Mouse (Mus musculus) bone marrow, adult 2 months (tissue): ENCODE results near the gene Eaf2. TPM values are rescaled to one million over a fixed set of nuclear protein-coding genes. Genes with fewer than 3 reads are reported as not detected.
"Not testable (repeated sequence)": the region's sequence is repeated elsewhere in the genome, so short reads cannot be mapped to it uniquely, and the experiment has no call there.

Experiments
- H3K27ac ChIP-seq: fragments of 200-500 bp; 2 replicates; pipeline ENCODE4 v1.5.1; 2012; ENCODE audit warnings: low read depth, mild to moderate bottlenecking, control low read depth, inconsistent platforms, low read length; ENCODE audit not compliant: control insufficient read depth, poor library complexity, insufficient read depth
- H3K4me1 ChIP-seq: fragments of 200-500 bp; 2 replicates; pipeline ENCODE4 v1.6.1; 2011; ENCODE audit warnings: low read length; ENCODE audit not compliant: control insufficient read depth, insufficient read depth
- H3K4me3 ChIP-seq: fragments of 200-500 bp; replicated peaks from 2 replicates; pipeline ENCODE3; 2011; ENCODE audit warnings: mild to moderate bottlenecking, low read depth, low read length, control low read depth; ENCODE audit not compliant: control insufficient read depth
- CTCF ChIP-seq: fragments of 200-500 bp; IDR thresholded peaks from 2 replicates; pipeline ENCODE4 v1.5.1; 2011; ENCODE audit warnings: low read length, control low read depth; ENCODE audit not compliant: control insufficient read depth, insufficient read depth
- POLR2A ChIP-seq: fragments of 200-500 bp; IDR thresholded peaks from 2 replicates; pipeline ENCODE4 v1.6.1; 2011; ENCODE audit warnings: low read depth, mild to moderate bottlenecking, control low read depth, low read length, borderline replicate concordance; ENCODE audit not compliant: control insufficient read depth
- WGBS: fragments of 180-500 bp; shearing (Covaris S2); methylation state at CpG from one replicate; pipeline ENCODE4 v1.1.7; 2018; 5-methylcytosine and 5-hydroxymethylcytosine counted together
- polyA plus RNA-seq: library from polyadenylated mRNA; stranded (reverse); fragments of >200 nt; gene quantifications from 2 replicates; pipeline ENCODE4 v1.2.4, GENCODE M21; 2011; ENCODE audit warnings: low replicate concordance; ENCODE audit not compliant: missing spikeins, insufficient read depth, insufficient read length

Eaf2 gene
- polyA plus RNA-seq, 1 experiment: 9.2 TPM

DNA sequence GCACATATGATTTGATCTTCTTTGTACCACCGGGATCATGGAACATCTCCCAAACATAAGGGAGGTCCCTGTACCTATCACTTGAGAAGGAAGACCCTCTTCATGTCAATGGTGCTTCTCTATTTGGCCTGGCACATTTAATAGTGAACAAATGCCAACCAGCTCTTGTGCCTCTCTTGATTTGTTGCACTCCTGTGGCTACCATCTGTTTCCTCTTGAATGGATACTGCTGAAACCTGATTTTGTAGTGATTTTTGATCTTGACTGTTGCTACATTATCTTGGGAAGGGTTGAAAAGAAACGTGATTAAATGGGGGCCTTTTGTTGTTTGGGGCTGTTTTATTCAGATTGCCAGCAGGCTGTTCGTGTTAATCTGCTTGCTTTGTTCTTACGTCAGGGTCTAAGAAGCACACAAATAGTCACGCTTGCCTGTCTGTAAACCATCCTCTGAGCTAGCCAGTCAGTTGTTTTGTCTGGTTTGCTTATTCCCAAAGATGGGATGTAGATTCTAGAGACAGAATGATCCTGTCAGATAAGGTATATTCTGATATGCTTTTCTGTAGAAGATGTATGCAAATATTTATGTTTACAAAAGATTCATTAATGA, 8.0 kb upstream of the Eaf2 start:
- WGBS: 84% methylated on average over 5 of the region's 5 CpGs
- H3K4me3 ChIP-seq: no peak overlapping the region
- no peak overlapping the region for H3K27ac ChIP-seq
- no peak for TF ChIP-seq CTCF
- TF ChIP-seq POLR2A: no peak
- no peaks in the 10 kb centered on the region for H3K4me1 ChIP-seq

DNA sequence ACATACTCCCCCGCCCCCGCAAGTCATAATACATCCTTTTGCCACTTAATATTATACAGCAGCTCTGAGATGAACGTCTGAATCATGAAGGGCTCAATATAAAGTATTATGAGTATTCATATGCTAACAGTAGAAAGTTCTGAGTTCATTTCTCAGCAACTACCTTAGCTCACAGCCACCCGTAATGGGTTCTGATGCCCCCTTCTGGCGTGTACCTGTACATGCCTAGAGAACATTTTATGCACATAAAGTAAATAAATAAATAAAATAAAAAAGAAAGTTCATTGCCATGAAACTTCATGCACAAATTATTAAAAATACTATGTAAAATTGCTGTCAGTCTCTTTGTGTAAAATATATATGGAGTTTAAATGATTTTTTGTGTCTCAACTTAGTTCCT, 2.5 kb upstream of the Eaf2 start:
- TF ChIP-seq POLR2A (no peak), CTCF (0 out of 2 replicates have a peak, but pooled peaks have one; percentile 24)
- H3K27ac ChIP-seq: no peak overlapping the region
- WGBS: 65% methylated on average over 5 of the region's 5 CpGs
- no peak overlapping the region for H3K4me3 ChIP-seq
- H3K4me1 ChIP-seq: no peaks in the 10 kb centered on the region

DNA sequence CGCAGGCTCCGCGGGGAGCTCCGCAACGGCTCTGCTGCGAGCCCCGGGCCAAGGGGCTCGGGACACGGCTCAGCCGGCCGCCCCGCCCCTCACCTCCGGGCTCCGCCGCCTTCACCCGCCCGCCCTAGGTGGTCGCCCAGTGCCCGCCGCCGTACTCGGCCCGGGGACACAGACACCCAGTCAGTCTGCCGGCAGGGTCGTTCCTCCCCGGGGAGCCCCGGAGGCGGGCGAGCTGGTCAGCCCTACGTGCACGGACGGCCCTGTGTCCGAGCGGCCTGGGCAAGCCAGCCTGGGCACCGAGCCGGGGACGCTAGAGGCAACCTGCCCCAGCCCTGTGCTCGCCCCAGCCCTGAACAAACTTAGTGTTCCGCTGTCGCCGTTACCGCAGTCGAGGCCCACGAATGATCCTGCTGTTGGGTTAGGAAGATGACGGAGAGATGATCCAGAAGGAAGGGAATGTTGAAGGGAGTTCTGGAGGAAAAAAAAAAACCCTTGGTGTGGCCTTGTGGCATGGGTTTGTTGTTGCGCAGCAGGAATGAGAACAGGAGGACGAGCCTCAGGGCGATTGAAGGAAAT, 561 bp upstream of the Eaf2 start:
- Histone ChIP-seq H3K4me1 (no peaks in the 10 kb centered on the region), H3K27ac (peak overlapping the region; percentile 54; the same call in 1 of the 2 replicates), H3K4me3 (peak overlapping the region; percentile 82)
- under 1% methylated on average over 48 of the region's 48 CpGs for WGBS
- TF ChIP-seq POLR2A: peak; percentile 2; the same call in 1 of the 2 replicates
- TF ChIP-seq CTCF: no peak

DNA sequence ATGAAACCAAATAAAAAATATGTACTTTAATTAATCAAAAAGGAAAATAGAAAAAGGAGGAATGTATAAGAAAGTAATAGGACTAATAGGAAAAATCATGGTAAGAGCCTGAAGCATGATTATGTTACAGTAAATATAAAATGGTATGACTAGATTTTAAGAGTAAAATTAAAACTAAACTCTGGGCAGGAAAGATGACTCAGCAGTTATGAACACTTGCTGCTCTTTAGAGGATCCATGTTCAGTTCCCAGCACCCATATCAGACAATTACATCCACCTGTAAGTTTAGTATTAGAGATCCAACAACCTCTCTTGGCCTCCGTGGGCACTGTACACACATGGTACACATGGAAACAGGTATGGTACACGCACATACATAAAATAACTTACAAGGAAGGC, 5.4 kb downstream of the Eaf2 start:
- 84% methylated on average over 2 of the region's 2 CpGs for WGBS
- H3K4me3 ChIP-seq: no peak overlapping the region
- H3K27ac ChIP-seq: no peak overlapping the region
- no peaks in the 10 kb centered on the region for H3K4me1 ChIP-seq
- no peak for TF ChIP-seq POLR2A
- TF ChIP-seq CTCF: no peak

DNA sequence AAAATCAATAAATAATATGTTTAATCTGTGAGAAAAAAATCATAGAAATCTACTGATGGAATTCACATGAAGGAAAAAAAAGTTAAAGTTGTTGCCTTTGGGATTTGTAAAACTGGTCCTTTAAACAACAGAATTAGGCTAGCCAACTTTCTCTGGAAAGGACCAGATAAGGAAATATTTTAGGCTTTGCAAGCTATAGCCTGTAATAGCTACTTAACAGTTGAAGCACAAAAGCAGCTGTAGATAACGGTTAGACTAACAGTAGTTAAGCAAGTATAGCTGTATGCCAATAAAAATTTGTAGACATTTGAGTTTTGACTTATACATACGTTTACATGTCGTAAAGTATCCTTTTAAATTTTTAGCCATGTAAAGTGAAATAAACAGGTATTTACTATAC, 11.2 kb downstream of the Eaf2 start:
- TF ChIP-seq POLR2A (no peak), CTCF (no peak)
- no peak overlapping the region for H3K4me3 ChIP-seq
- WGBS: 68% methylated on average over 3 of the region's 3 CpGs
- H3K4me1 ChIP-seq: no peaks in the 10 kb centered on the region
- no peak overlapping the region for H3K27ac ChIP-seq

DNA sequence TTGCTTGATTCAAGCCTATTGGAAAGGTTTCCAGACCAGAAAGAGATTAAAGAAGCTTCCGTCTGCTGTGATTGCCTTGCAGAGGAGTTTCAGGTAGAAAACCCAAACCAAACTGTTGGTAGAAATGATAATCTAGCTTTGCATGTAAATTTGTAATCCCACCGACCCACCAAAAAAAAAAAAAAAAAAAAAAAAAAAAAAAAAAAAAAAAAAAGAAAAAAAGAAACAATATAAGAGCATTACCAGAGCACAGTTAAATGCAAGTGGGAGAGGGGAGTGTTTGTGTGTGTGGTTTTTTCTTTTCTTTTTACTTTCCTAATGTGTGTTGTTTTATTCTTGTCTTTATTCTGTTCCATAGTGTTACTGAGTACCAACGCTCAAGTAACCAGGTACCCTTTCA, 23.6 kb downstream of the Eaf2 start:
- Histone ChIP-seq H3K4me1 (no peaks in the 10 kb centered on the region), H3K4me3 (no peak overlapping the region), H3K27ac (no peak overlapping the region)
- TF ChIP-seq POLR2A: no peak
- TF ChIP-seq CTCF: no peak
- 81% methylated on average over 3 of the region's 3 CpGs for WGBS

DNA sequence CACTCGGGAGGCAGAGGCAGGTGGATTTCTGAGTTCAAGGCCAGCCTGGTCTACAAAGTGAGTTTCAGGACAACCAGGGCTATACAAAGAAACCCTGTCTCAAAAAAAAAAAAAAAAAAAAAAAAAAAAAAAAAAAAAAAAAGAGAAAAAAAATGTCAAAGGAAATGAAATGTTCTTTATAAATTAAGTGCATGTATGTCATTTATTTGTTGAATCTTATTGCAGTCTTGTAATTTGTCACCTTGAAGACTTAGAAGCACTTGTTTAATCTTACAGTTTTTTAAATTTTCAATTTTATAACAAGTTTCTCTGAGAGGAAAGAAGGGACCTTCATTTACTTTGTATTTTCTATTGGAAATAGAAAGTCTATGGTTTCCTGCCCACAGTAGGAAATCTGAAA, 27.9 kb downstream of the Eaf2 start:
- not testable (repeated sequence) for H3K4me1 ChIP-seq, H3K27ac ChIP-seq, H3K4me3 ChIP-seq
- WGBS: 88% methylated on average over 1 of the region's 1 CpGs

DNA sequence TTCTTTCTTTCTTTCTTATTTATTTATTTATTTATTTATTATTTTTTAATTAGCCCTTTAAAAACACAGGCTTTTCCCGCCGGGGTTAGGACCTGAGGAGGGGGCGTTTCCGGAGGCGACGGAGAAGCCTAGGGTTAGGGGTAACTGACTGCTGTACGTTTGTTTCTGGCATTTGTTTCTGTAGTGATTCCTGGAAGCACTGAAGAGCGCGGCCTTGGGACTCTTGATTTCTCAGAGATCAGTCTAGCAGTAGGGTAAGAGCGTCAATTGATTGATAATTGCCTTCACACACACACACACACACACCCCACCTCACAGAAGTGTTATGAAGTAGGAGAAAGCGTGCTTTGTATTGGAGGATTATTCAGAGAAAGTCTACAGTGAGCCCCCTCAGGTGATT, 46.0 kb downstream of the Eaf2 start:
- Histone ChIP-seq H3K4me3 (peak overlapping the region; percentile 30), H3K4me1 (no peaks in the 10 kb centered on the region), H3K27ac (no peak overlapping the region)
- TF ChIP-seq CTCF: no peak
- no peak for TF ChIP-seq POLR2A
- WGBS: 20% methylated on average over 11 of the region's 11 CpGs

DNA sequence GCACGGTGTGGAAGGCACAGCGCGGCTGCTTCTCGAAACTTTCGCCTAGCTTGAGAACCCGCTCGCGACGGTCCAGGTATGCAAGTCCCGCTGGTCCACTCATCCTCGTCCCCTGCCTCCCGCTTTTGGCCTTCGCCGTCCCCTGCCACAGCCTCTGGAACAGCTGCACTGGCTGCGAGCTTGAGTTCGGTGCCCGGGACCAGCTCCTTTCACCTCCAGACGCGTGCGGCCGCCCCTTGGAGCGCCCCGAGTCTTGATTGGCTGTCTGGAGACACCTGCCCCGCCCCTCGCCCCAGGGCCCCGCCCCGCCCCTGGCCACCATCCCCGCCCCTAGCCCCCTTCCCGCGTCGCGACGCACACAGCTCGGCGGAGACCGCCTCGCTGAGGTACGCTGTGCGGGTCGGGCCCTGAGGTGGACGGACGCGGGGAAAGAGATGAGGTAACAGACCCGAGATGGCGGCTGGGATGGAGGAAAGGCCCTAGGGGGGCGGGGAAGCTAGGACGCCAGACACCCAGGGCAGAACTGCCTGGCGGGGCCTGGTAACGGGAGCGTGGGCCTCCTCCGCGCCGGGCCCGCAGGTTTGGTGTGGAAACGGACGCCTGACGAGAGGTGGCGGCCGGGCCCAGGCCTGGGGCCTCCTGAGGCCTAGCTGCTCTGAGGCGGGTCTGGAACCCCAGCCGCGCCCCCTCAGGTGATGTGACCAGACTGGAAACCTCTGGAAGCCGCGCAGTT, 46.6 kb downstream of the Eaf2 start, which contains the start of gene Iqcb1:
Gene Iqcb1, plus strand, starts transcription at position 332 of the 733 bp plus-strand sequence.
- TF ChIP-seq POLR2A: peak; percentile 61; the same call in 1 of the 2 replicates
- TF ChIP-seq CTCF: no peak
- under 1% methylated on average over 64 of the region's 64 CpGs for WGBS
- Histone ChIP-seq H3K27ac (peak within 1 kb of the TSS; percentile 42; the same call in 1 of the 2 replicates), H3K4me3 (peak within 1 kb of the TSS; percentile 98), H3K4me1 (no peaks in the 10 kb centered on the region)
